Comparison of ENCODE assay signal across 13 mouse cellular contexts in genomic region chr2:31742134-31742533, GRCm38 (mm10). TPM values are rescaled to one million over a fixed set of nuclear protein-coding genes. Genes with fewer than 3 reads are reported as not detected.
DNase-seq lines count a peak whose midpoint lies in the region; ATAC-seq and TF ChIP-seq lines count a peak whose summit lies in the region.
"Had no signal": no experiment of that assay in that cellular context is flagged by ENCODE, and none has a peak within 500 bp of the region (broad histone marks: within the 10 kb centered on the region; RNA-seq: fewer than 3 reads in every experiment).

No protein-coding gene starts in this region.

- WGBS in heart, embryonic 10.5 days, result 18% methylated on average over 7 of the region's 7 CpGs
- 28% methylated on average over 7 of the region's 7 CpGs for WGBS in lung, embryonic 14.5 days
- WGBS in hindbrain, embryonic 10.5 days, result 45% methylated on average over 7 of the region's 7 CpGs

- no peaks in the 10 kb centered on the region for H3K36me3 ChIP-seq in heart, embryonic 10.5 days
- H3K36me3 ChIP-seq in lung, embryonic 14.5 days (ENCODE audit: insufficient read depth), result no peaks in the 10 kb centered on the region
- 0 out of 2 replicates have a peak, but pooled peaks cover 4% of the 10 kb centered on the region for H3K36me3 ChIP-seq in hindbrain, embryonic 10.5 days
- H3K36me3 ChIP-seq: hindbrain, embryonic 13.5 days; midbrain, embryonic 15.5 days had no signal

- no peak for TF ChIP-seq CTCF in lung, embryonic 14.5 days (IDR thresholded peaks at IDR 0.05; ENCODE audit: low read depth)

- DNase-seq in heart, adult 11 months, result peak; percentile 98
- DNase-seq in heart, embryonic 10.5 days (ENCODE audit: low spot score), result no peak
- DNase-seq in NIH3T3 (ENCODE audit: low read depth), result peak; percentile 90
- DNase-seq in gastrocnemius, postnatal 14 days, result peak; percentile 59
- peak; percentile 57 for DNase-seq in lung, embryonic 14.5 days
- DNase-seq in spleen, postnatal 4 days (ENCODE audit: low spot score in 2 of 2), result no peak
- no peak for DNase-seq in hindbrain, embryonic 10.5 days (ENCODE audit: low spot score)
- DNase-seq: cerebellum, adult 11-12 months; spleen, adult 18-20 months had no signal

- no peak overlapping the region for H3K9ac ChIP-seq in lung, embryonic 14.5 days
- H3K9ac ChIP-seq: hindbrain, embryonic 13.5 days; midbrain, embryonic 15.5 days had no signal

- no peak overlapping the region for H3K4me2 ChIP-seq in lung, embryonic 14.5 days
- H3K4me2 ChIP-seq: hindbrain, embryonic 13.5 days; midbrain, embryonic 15.5 days had no signal

- H3K4me1 ChIP-seq in heart, embryonic 10.5 days, result peaks cover 58% of the 10 kb centered on the region
- H3K4me1 ChIP-seq in lung, embryonic 14.5 days (ENCODE audit: insufficient read depth), result peaks cover 8% of the 10 kb centered on the region; the same call in 1 of the 2 replicates
- H3K4me1 ChIP-seq in hindbrain, embryonic 10.5 days (replicated peaks), result peaks cover 47% of the 10 kb centered on the region

- no peak overlapping the region for H3K4me3 ChIP-seq in heart, embryonic 10.5 days
- H3K4me3 ChIP-seq in lung, embryonic 14.5 days (ENCODE audit: low read depth, low read length), result no peak overlapping the region
- no peak overlapping the region for H3K4me3 ChIP-seq in hindbrain, embryonic 10.5 days
- H3K4me3 ChIP-seq: hindbrain, embryonic 13.5 days; midbrain, embryonic 15.5 days had no signal

- intact Hi-C loops in gastrocnemius, postnatal 14 days (cut with DNase I; ENCODE audit: low total_unique reads), result no loop called here

- no peaks in the 10 kb centered on the region for H3K9me3 ChIP-seq in heart, embryonic 10.5 days
- H3K9me3 ChIP-seq in lung, embryonic 14.5 days (ENCODE audit: low read depth, low read length), result no peaks in the 10 kb centered on the region
- H3K9me3 ChIP-seq in hindbrain, embryonic 10.5 days, result no peaks in the 10 kb centered on the region
- H3K9me3 ChIP-seq: G1E; hindbrain, embryonic 13.5 days; midbrain, embryonic 15.5 days had no signal

- ATAC-seq in lung, embryonic 14.5 days (ENCODE audit: insufficient read depth), result no peak
- ATAC-seq in inflammation-experienced regulatory T-cells, adult 6 months, result no peak
- ATAC-seq: midbrain, embryonic 15.5 days had no signal

- H3K27me3 ChIP-seq in heart, embryonic 10.5 days (ENCODE audit: insufficient read depth, poor library complexity, severe bottlenecking), result no peaks in the 10 kb centered on the region
- H3K27me3 ChIP-seq in lung, embryonic 14.5 days (ENCODE audit: insufficient read depth, low read length), result no peaks in the 10 kb centered on the region
- no peaks in the 10 kb centered on the region for H3K27me3 ChIP-seq in hindbrain, embryonic 10.5 days (ENCODE audit: insufficient read depth, poor library complexity, severe bottlenecking)
- H3K27me3 ChIP-seq: hindbrain, embryonic 13.5 days; midbrain, embryonic 15.5 days had no signal

- no peak overlapping the region for H3K27ac ChIP-seq in heart, embryonic 10.5 days
- H3K27ac ChIP-seq in lung, embryonic 14.5 days (ENCODE audit: low read depth), result 0 out of 2 replicates have a peak overlapping the region, but pooled peaks have one; percentile 18
- no peak overlapping the region for H3K27ac ChIP-seq in hindbrain, embryonic 10.5 days
- H3K27ac ChIP-seq: hindbrain, embryonic 13.5 days; midbrain, embryonic 15.5 days had no signal

RNA-seq across cellular contexts. Expression of gene Abl1, which starts 54.0 kb away (rescaled TPM):
- polyA plus RNA-seq in heart, embryonic 10.5 days (2016; fragmentation: Nextera tagmentation; extraction: Ambion mirVana), result 40.5 and 43.1 TPM in 2 replicates
- total RNA-seq in gastrocnemius, postnatal 14 days (2021), result 10 to 100 TPM; 25.5 to 28.4 TPM
- 52.6 and 54.4 TPM in 2 replicates for polyA plus RNA-seq in lung, embryonic 14.5 days (2014; fragmentation: Nextera tagmentation; extraction: Ambion mirVana)
- polyA plus RNA-seq in inflammation-experienced regulatory T-cells, adult 6 months (2017; shearing (Covaris generic)), result 1 to 10 TPM; 5.0 to 9.4 (median 7.2) TPM
- 43.9 and 47.5 TPM in 2 replicates for polyA plus RNA-seq in hindbrain, embryonic 10.5 days (2016; fragmentation: Nextera tagmentation; extraction: Ambion mirVana)

Comparison
In these comparisons a context has a peak if more than half of its experiments do, and no peak if none do; other contexts are left out.
1. DNase-seq: peak in heart, adult 11 months (single experiment), NIH3T3 (single experiment), gastrocnemius, postnatal 14 days (single experiment) and lung, embryonic 14.5 days (single experiment); none in heart, embryonic 10.5 days (single experiment), spleen, postnatal 4 days (0 of 2) and hindbrain, embryonic 10.5 days (single experiment).